Mouse (Mus musculus): ENCODE measurements around the gene Aldh3b1. TPM values are rescaled to one million over a fixed set of nuclear protein-coding genes. Genes with fewer than 3 reads are reported as not detected.

Gene Aldh3b1
- polyA plus RNA-seq, 1 experiment from 2014 or later, result 1.1 TPM

DNA sequence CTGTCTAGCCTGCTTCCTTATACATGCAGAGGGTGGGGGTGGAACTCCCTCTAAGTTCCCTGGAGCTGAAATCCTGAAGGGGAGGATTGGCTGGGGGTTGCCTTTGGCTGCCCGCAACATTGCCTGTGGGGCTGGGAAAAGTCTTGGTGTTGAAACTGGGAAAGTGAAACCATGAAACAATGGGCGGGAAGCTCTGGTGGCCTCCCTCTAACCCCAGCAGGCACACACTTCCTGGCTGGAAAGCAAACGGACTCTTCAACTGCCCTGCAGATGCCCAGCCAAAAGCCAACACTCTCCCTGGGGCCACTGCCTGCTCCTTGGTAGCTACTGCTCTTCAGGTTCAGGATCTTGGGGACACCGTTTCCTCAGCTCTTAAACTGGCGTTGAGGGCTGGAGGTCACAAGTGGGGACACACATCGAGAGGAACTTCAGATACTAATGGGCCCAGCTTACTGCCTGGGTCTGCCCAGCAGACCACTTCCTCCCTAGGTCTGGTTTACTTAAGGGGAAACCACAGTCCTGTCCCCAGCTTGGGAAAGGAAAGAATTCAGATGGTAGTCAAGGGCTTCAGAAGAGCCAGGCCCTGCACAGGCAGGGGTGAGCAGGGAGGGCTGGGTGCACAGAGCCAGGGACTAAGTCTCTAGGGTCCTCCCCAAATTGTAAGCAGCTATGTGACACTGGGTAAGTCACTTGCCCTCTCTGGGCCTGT, 24.2 kb downstream of the Aldh3b1 start:
- no peak overlapping the region for H3K27ac ChIP-seq
- 0 out of 2 replicates have a peak overlapping the region, but pooled peaks have one; percentile 41 for H3K4me3 ChIP-seq (replicated peaks)
- no peak for ATAC-seq
- no peaks in the 10 kb centered on the region for H3K9me3 ChIP-seq
- peak overlapping the region; percentile 67 for H3K4me2 ChIP-seq (replicated peaks)
- 61% methylated on average over 6 of the region's 6 CpGs for WGBS
- H3K27me3 ChIP-seq, result peaks cover 11% of the 10 kb centered on the region; the same call in 1 of the 2 replicates
- peaks cover 25% of the 10 kb centered on the region for H3K36me3 ChIP-seq
- peaks cover 12% of the 10 kb centered on the region for H3K4me1 ChIP-seq (replicated peaks)
- H3K9ac ChIP-seq (replicated peaks), result no peak overlapping the region

DNA sequence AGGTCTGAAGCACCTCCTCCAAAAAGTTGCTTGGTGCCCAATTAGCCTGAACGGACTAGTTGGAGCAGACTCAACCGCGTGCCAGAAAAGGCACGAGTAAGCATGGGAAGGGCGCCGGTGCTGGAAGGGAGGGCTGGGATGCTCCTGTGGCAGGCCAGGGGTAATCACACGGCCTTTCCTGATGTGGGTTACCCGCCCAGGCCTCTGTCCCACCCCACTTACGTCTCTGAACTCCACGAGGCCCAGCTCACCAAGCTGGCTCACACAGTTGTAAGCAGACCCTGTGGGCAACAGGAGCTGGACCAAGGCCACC, 25.3 kb downstream of the Aldh3b1 start:
- WGBS, result 67% methylated on average over 10 of the region's 10 CpGs
- no peak overlapping the region for H3K27ac ChIP-seq
- peaks cover 11% of the 10 kb centered on the region; the same call in 1 of the 2 replicates for H3K27me3 ChIP-seq
- ATAC-seq, result no peak
- peaks cover 14% of the 10 kb centered on the region for H3K36me3 ChIP-seq
- H3K4me2 ChIP-seq (replicated peaks), result no peak overlapping the region
- no peak overlapping the region for H3K4me3 ChIP-seq (replicated peaks)
- H3K4me1 ChIP-seq (replicated peaks), result peaks cover 12% of the 10 kb centered on the region
- no peaks in the 10 kb centered on the region for H3K9me3 ChIP-seq
- no peak overlapping the region for H3K9ac ChIP-seq (replicated peaks)

- WGBS, result 59% methylated on average over 25 of the region's 25 CpGs
- no peak overlapping the region for H3K9ac ChIP-seq (replicated peaks)
- no peak overlapping the region for H3K4me3 ChIP-seq (replicated peaks)
- peaks cover 12% of the 10 kb centered on the region for H3K4me1 ChIP-seq (replicated peaks)
- peaks cover 11% of the 10 kb centered on the region; the same call in 1 of the 2 replicates for H3K27me3 ChIP-seq
- no peak overlapping the region for H3K4me2 ChIP-seq (replicated peaks)
- H3K36me3 ChIP-seq, result peaks cover 9% of the 10 kb centered on the region
- H3K27ac ChIP-seq, result no peak overlapping the region
- H3K9me3 ChIP-seq, result no peaks in the 10 kb centered on the region
- no peak for ATAC-seq
Observed at GRCm38 (mm10) chr19:3903648-3904362, 25.8 kb downstream of the Aldh3b1 start.

GRCm38 (mm10) chr19:3902966-3903365, 26.6 kb downstream of the Aldh3b1 start:
- Histone ChIP-seq H3K36me3 (0 out of 2 replicates have a peak, but pooled peaks cover under 1% of the 10 kb centered on the region), H3K9ac (replicated peaks) (0 out of 2 replicates have a peak overlapping the region, but pooled peaks have one; percentile 15), H3K4me3 (replicated peaks) (no peak overlapping the region), H3K27me3 (peaks cover 11% of the 10 kb centered on the region; the same call in 1 of the 2 replicates), H3K27ac (no peak overlapping the region), H3K9me3 (no peaks in the 10 kb centered on the region), H3K4me1 (replicated peaks) (peaks cover 12% of the 10 kb centered on the region), H3K4me2 (replicated peaks) (no peak overlapping the region)
- ATAC-seq, result no peak
- WGBS, result 84% methylated on average over 12 of the region's 12 CpGs

DNA sequence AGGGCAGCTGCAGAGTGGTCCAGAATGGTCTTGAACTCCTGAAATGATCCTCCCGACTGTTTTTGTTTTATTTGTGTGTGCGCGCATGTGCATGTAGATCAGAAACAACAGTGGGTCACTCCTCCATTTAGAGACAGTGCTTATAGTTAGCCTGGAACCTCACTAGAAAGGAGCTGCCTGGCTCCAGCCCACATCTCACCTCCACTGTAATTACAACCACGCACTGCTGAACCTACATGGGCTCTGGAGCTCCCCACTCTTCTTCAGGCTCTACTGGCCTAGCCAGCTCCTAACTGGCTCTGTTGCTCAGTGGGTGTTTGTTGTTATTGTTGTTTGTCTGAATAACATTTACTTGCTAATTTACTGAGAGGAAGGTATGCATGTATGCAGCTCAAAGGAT, 30.0 kb downstream of the Aldh3b1 start:
- peaks cover 8% of the 10 kb centered on the region for H3K4me1 ChIP-seq (replicated peaks)
- H3K4me2 ChIP-seq (replicated peaks), result no peak overlapping the region
- no peaks in the 10 kb centered on the region for H3K27me3 ChIP-seq
- 92% methylated on average over 4 of the region's 4 CpGs for WGBS
- no peak for ATAC-seq
- no peak overlapping the region for H3K4me3 ChIP-seq (replicated peaks)
- H3K9me3 ChIP-seq, result no peaks in the 10 kb centered on the region
- no peak overlapping the region for H3K9ac ChIP-seq (replicated peaks)
- peaks cover 26% of the 10 kb centered on the region for H3K36me3 ChIP-seq
- no peak overlapping the region for H3K27ac ChIP-seq

DNA sequence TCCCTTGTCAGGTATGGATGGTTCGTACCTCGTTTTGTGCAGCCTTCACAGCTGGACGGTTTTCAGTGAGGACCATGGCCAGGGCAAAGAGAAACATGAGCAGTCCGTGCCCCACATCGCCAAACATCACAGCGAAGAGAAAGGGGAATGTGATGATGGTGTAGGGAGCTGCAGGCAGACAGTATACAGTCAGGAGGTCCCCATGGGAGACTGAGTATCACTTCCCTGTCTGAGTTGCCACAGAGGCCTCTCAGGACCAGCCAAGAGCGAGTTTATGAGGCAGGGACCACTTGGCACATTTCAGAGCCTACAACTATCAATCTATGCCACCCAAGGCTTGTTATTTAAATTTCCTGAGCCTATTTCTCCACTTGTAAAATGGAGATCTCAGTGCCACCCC, 30.7 kb downstream of the Aldh3b1 start:
- Histone ChIP-seq H3K27me3 (no peaks in the 10 kb centered on the region), H3K4me3 (replicated peaks) (no peak overlapping the region), H3K4me1 (replicated peaks) (peaks cover 8% of the 10 kb centered on the region), H3K9me3 (no peaks in the 10 kb centered on the region), H3K27ac (no peak overlapping the region), H3K4me2 (replicated peaks) (no peak overlapping the region), H3K9ac (replicated peaks) (no peak overlapping the region), H3K36me3 (peaks cover 33% of the 10 kb centered on the region)
- no peak for ATAC-seq
- 84% methylated on average over 7 of the region's 7 CpGs for WGBS

DNA sequence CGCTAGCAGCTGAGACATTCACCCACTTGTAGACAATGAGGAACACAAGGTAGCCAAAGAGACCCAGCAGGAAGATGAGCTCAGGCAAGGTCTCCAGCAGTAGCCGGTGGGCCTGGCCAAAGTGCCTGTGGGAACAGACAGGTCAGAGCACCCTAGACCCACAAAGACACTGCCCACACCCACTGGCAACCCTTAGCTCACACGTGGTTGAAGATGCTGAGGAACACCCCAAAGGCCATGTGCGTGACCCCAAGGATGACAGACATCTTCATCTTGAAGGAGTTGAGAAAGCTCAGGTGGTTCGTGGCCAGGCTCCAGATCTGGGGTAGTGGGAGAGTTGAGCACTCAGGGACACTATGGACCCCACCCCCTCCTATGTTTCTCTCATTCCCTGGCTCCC, 32.1 kb downstream of the Aldh3b1 start:
- ATAC-seq, result no peak
- Histone ChIP-seq H3K9me3 (no peaks in the 10 kb centered on the region), H3K4me1 (replicated peaks) (peaks cover 8% of the 10 kb centered on the region), H3K4me3 (replicated peaks) (no peak overlapping the region), H3K27ac (no peak overlapping the region), H3K27me3 (no peaks in the 10 kb centered on the region), H3K4me2 (replicated peaks) (no peak overlapping the region), H3K36me3 (peaks cover 47% of the 10 kb centered on the region), H3K9ac (replicated peaks) (no peak overlapping the region)
- 88% methylated on average over 5 of the region's 5 CpGs for WGBS

DNA sequence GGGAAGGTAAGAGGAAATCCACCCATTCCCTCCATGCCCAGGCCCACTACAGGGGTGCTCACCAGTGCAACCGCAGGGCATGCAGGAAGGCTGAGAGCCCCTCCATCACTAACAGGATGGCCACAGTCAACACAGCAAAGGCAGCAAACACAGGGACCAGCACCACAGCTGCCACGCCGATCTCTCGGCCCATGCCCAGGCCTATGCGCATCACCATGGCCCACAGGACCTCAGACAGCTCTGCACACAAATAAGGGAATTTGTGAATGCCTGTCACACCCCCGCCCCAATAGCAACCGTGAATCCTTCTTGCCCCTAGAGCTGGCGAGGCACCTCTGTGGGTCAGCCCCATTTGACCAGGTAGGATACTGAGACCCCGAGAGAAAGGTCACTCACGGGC, 33.4 kb downstream of the Aldh3b1 start:
- peak overlapping the region; percentile 49; the same call in 1 of the 2 replicates for H3K27ac ChIP-seq

DNA sequence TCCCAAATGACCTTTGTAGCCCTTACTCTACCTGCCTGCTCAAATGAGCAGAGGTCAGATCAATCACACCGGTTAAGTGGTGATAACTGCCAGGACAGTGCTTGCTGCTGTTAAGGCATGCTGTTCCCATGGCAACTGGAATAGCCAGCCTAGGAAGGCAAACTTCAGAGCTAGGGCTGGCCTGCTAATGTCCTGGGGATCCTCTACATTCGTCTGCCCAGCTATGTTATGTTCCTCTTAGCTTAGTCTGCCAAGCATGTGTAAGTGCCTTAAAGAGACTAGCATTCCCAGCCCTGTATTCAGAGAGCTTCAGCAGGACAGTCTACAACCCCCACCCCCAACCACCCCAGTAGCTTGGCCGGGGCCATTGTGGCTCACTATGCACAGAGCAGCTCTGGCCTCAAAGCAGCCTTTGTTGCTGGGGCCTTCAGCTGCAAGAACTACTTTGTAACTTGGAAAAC, 34.4 kb downstream of the Aldh3b1 start:
- no peak overlapping the region for H3K9ac ChIP-seq (replicated peaks)
- peaks cover 70% of the 10 kb centered on the region for H3K36me3 ChIP-seq

More for the DNA sequence above, 33.4 kb downstream of the Aldh3b1 start:
- Histone ChIP-seq H3K36me3 (peaks cover 60% of the 10 kb centered on the region), H3K4me3 (replicated peaks) (no peak overlapping the region), H3K4me1 (replicated peaks) (peaks cover 8% of the 10 kb centered on the region), H3K27me3 (no peaks in the 10 kb centered on the region), H3K4me2 (replicated peaks) (no peak overlapping the region), H3K9me3 (no peaks in the 10 kb centered on the region), H3K9ac (replicated peaks) (no peak overlapping the region)
- 92% methylated on average over 10 of the region's 10 CpGs for WGBS
- no peak for ATAC-seq

GRCm38 (mm10) chr19:3894294-3894693, 35.3 kb downstream of the Aldh3b1 start:
- Histone ChIP-seq H3K9ac (replicated peaks) (no peak overlapping the region), H3K9me3 (no peaks in the 10 kb centered on the region), H3K36me3 (peaks cover 79% of the 10 kb centered on the region), H3K4me2 (replicated peaks) (no peak overlapping the region), H3K27ac (no peak overlapping the region), H3K27me3 (no peaks in the 10 kb centered on the region), H3K4me3 (replicated peaks) (no peak overlapping the region), H3K4me1 (replicated peaks) (peaks cover 8% of the 10 kb centered on the region)
- 90% methylated on average over 2 of the region's 2 CpGs for WGBS
- ATAC-seq, result no peak

More for the DNA sequence above, 34.4 kb downstream of the Aldh3b1 start:
- H3K4me1 ChIP-seq (replicated peaks), result peaks cover 8% of the 10 kb centered on the region
- no peak overlapping the region for H3K4me2 ChIP-seq (replicated peaks)
- WGBS, result 13% methylated on average over 3 of the region's 3 CpGs
- H3K27me3 ChIP-seq, result no peaks in the 10 kb centered on the region
- no peaks in the 10 kb centered on the region for H3K9me3 ChIP-seq
- no peak overlapping the region for H3K4me3 ChIP-seq (replicated peaks)
- peak overlapping the region; percentile 49 for H3K27ac ChIP-seq
- peak; percentile 75 for ATAC-seq

GRCm38 (mm10) chr19:3893545-3894116, 36.0 kb downstream of the Aldh3b1 start:
- Histone ChIP-seq H3K9me3 (no peaks in the 10 kb centered on the region), H3K27me3 (no peaks in the 10 kb centered on the region), H3K36me3 (peaks cover 86% of the 10 kb centered on the region), H3K4me2 (replicated peaks) (no peak overlapping the region), H3K9ac (replicated peaks) (no peak overlapping the region), H3K4me1 (replicated peaks) (peaks cover 8% of the 10 kb centered on the region), H3K4me3 (replicated peaks) (no peak overlapping the region), H3K27ac (no peak overlapping the region)
- no peak for ATAC-seq
- WGBS, result 91% methylated on average over 4 of the region's 4 CpGs

DNA sequence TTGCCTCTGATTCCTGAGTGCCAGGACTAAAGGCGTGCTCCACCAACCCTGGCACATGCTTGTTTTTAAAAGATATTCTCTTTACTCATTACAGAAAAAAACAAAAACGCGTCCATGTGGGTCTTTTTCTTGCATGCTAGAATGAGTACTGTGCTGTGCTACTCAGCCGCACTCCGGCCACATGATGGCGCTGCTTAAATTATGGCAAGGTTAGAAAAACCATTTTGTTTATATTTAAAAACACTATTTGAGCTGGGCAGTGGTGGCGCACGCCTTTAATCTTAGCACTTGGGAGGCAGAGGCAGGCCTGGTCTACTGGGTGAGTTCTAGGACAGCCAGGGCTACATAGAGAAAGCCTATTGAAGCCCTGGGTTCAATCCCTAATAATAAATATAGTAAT, 39.4 kb downstream of the Aldh3b1 start:
- Histone ChIP-seq H3K4me1 (replicated peaks) (peaks cover 4% of the 10 kb centered on the region), H3K36me3 (peaks cover 89% of the 10 kb centered on the region), H3K4me2 (replicated peaks) (no peak overlapping the region), H3K27ac (no peak overlapping the region), H3K4me3 (replicated peaks) (no peak overlapping the region), H3K9me3 (no peaks in the 10 kb centered on the region), H3K27me3 (no peaks in the 10 kb centered on the region), H3K9ac (replicated peaks) (no peak overlapping the region)
- 86% methylated on average over 8 of the region's 8 CpGs for whole genome bisulfite sequencing
- no peak for ATAC-seq

Measured in midbrain, embryonic 13.5 days (tissue).